Mouse (Mus musculus) bone marrow macrophage, adult 2 months (primary cell): ENCODE measurements around the gene Dbf4.

ENCODE experiments used
- CTCF ChIP-seq: IDR thresholded peaks from 2 replicates; pipeline ENCODE4 v1.5.1; 2012; ENCODE audit warnings: low read depth, mild to moderate bottlenecking, low read length, moderate library complexity
- POLR2A ChIP-seq: IDR thresholded peaks from 2 replicates; pipeline ENCODE4 v1.6.1; 2012; ENCODE audit warnings: mild to moderate bottlenecking, low read depth, low read length, borderline replicate concordance

- TF ChIP-seq CTCF, result no peak
- TF ChIP-seq POLR2A, result no peak
These were observed 73.0 kb downstream of the Dbf4 start for GRCm38 (mm10) chr5:8349557-8349956.
